Mouse (Mus musculus): Measurements from ENCODE around the gene Col6a3. TPM values are rescaled to one million over a fixed set of nuclear protein-coding genes. Genes with fewer than 3 reads are reported as not detected.
A peak's percentile ranks its signal among the peaks of the same experiment; 100 is the strongest.

The Col6a3 gene
- 10 to 100 TPM; 63.2 to 73.4 TPM for total RNA-seq (2021)
- long read RNA-seq, experiment 1, partial matches to known transcripts: 3 of 7 reads
- long read RNA-seq, experiment 1, other reads (novel, unspliced or antisense): 4 of 7 reads
- long read RNA-seq, experiment 2, partial matches to known transcripts: 8 of 16 reads
- long read RNA-seq, experiment 2, other reads (novel, unspliced or antisense): 8 of 16 reads

GRCm38 (mm10) chr1:90843836-90844235, at the start of gene Col6a3:
Gene Col6a3, minus strand, starts transcription at chr1:90843971.
- intact Hi-C loops (cut with DNase I): no loop called here
- peak; percentile 55 to 74 for DNase-seq

- DNase-seq: no peak
- intact Hi-C loops (cut with DNase I): no loop called here
Observed at GRCm38 (mm10) chr1:90885771-90886460, 42.1 kb upstream of the Col6a3 start.

GRCm38 (mm10) chr1:90876486-90877270, 32.9 kb upstream of the Col6a3 start:
- intact Hi-C loops (cut with DNase I): no loop called here

GRCm38 (mm10) chr1:90875961-90876360, 32.2 kb upstream of the Col6a3 start:
- no peak for DNase-seq
- intact Hi-C loops (cut with DNase I): no loop called here

More at GRCm38 (mm10) chr1:90876486-90877270, 32.9 kb upstream of the Col6a3 start:
- DNase-seq: no peak

- intact Hi-C loops (cut with DNase I): no loop called here
- DNase-seq: no peak
Observed at GRCm38 (mm10) chr1:90875371-90875770, 31.6 kb upstream of the Col6a3 start.

- no peak for DNase-seq
- intact Hi-C loops (cut with DNase I): no loop called here
Observed at GRCm38 (mm10) chr1:90870581-90870980, 26.8 kb upstream of the Col6a3 start.

- intact Hi-C loops (cut with DNase I): no loop called here
- no peak for DNase-seq
Observed at GRCm38 (mm10) chr1:90866734-90867133, 23.0 kb upstream of the Col6a3 start.

- intact Hi-C loops (cut with DNase I): no loop called here
- DNase-seq: no peak
Observed at GRCm38 (mm10) chr1:90855880-90856279, 12.1 kb upstream of the Col6a3 start.

- DNase-seq: no peak
- intact Hi-C loops (cut with DNase I): loop anchor here (5.0 kb wide), 1 partner anchor 107 kb away; no protein-coding TSS in a partner anchor
Observed at GRCm38 (mm10) chr1:90849836-90850235, 6.1 kb upstream of the Col6a3 start.

GRCm38 (mm10) chr1:90845206-90845605, 1.4 kb upstream of the Col6a3 start:
- DNase-seq: no peak
- intact Hi-C loops (cut with DNase I): no loop called here

- intact Hi-C loops (cut with DNase I): no loop called here
- DNase-seq: peak; percentile 42 to 68
Observed at GRCm38 (mm10) chr1:90842789-90843587, 783 bp downstream of the Col6a3 start.

- intact Hi-C loops (cut with DNase I): loop anchor here (2.0 kb wide), 1 partner anchor 189 kb away; no protein-coding TSS in a partner anchor
- no peak for DNase-seq
Observed at GRCm38 (mm10) chr1:90840250-90840649, 3.5 kb downstream of the Col6a3 start.

- DNase-seq: peak in 1 of 2 experiments; percentile 48
- intact Hi-C loops (cut with DNase I): no loop called here
Observed at GRCm38 (mm10) chr1:90838657-90839056, 5.1 kb downstream of the Col6a3 start.

- DNase-seq: peak; percentile 35 to 56
- intact Hi-C loops (cut with DNase I): no loop called here
Observed at GRCm38 (mm10) chr1:90838221-90838620, 5.5 kb downstream of the Col6a3 start.

- intact Hi-C loops (cut with DNase I): no loop called here
- DNase-seq: no peak
Observed at GRCm38 (mm10) chr1:90836178-90836740, 7.5 kb downstream of the Col6a3 start.

- DNase-seq: no peak
- intact Hi-C loops (cut with DNase I): no loop called here
Observed at GRCm38 (mm10) chr1:90834701-90835100, 9.1 kb downstream of the Col6a3 start.

- intact Hi-C loops (cut with DNase I): no loop called here
- no peak for DNase-seq
Observed at GRCm38 (mm10) chr1:90830006-90830405, 13.8 kb downstream of the Col6a3 start.

GRCm38 (mm10) chr1:90813226-90813625, 30.5 kb downstream of the Col6a3 start:
- intact Hi-C loops (cut with DNase I): no loop called here
- no peak for DNase-seq

- DNase-seq: no peak
- intact Hi-C loops (cut with DNase I): no loop called here
Observed at GRCm38 (mm10) chr1:90808930-90809329, 34.8 kb downstream of the Col6a3 start.

GRCm38 (mm10) chr1:90803104-90803503, 40.7 kb downstream of the Col6a3 start:
- no peak for DNase-seq
- intact Hi-C loops (cut with DNase I): no loop called here
